Mouse (Mus musculus) lung, embryonic 16.5 days (tissue): ENCODE results near the gene Sytl1. TPM values are rescaled to one million over a fixed set of nuclear protein-coding genes. Genes with fewer than 3 reads are reported as not detected.

Source experiments
- ATAC-seq: fragments of 200-750 bp; cut with Nextera tagmentation; 2 replicates; pipeline ENCODE4 v1.8.0; 2017; ENCODE audit warnings: low read depth, mild to moderate bottlenecking, moderate library complexity
- H3K27ac ChIP-seq: fragments of 300-500 bp; sonication (generic); 2 replicates; pipeline ENCODE4 v1.5.1; 2014; ENCODE audit warnings: mild to moderate bottlenecking, control low read depth, low read length
- H3K27me3 ChIP-seq: fragments of 300-500 bp; sonication (generic); 2 replicates; pipeline ENCODE4 v1.6.1; 2014; ENCODE audit warnings: low read depth, low read length, mixed read lengths; ENCODE audit not compliant: control insufficient read depth, insufficient read depth
- H3K36me3 ChIP-seq: fragments of 300-500 bp; sonication (generic); 2 replicates; pipeline ENCODE4 v1.6.1; 2014; ENCODE audit warnings: low read length; ENCODE audit not compliant: control insufficient read depth, insufficient read depth
- H3K4me1 ChIP-seq: fragments of 300-500 bp; sonication (generic); replicated peaks from 2 replicates; pipeline ENCODE4 v1.6.1; 2014; ENCODE audit warnings: low read length, mixed read lengths; ENCODE audit not compliant: control insufficient read depth, insufficient read depth
- H3K4me2 ChIP-seq: fragments of 300-500 bp; sonication (generic); 2 replicates; pipeline ENCODE4 v1.6.1; 2014; ENCODE audit warnings: low read depth, low read length, control low read depth
- H3K4me3 ChIP-seq: fragments of 300-500 bp; sonication (generic); 2 replicates; pipeline ENCODE4 v1.5.1; 2014; ENCODE audit warnings: mild to moderate bottlenecking, low read length, control low read depth
- H3K9ac ChIP-seq: fragments of 300-500 bp; sonication (generic); 2 replicates; pipeline ENCODE4 v1.6.1; 2014; ENCODE audit warnings: low read length, control low read depth
- H3K9me3 ChIP-seq: fragments of 300-500 bp; sonication (generic); 2 replicates; pipeline ENCODE4 v1.6.1; 2016; ENCODE audit warnings: low read length; ENCODE audit not compliant: control insufficient read depth
- WGBS: fragments of 180-500 bp; shearing (Covaris S2); extraction: QIAGEN DNeasy Blood & Tissue Kit; methylation state at CpG from one replicate; pipeline ENCODE4 v1.1.7; 2014; 5-methylcytosine and 5-hydroxymethylcytosine counted together
- polyA plus RNA-seq: library from polyadenylated mRNA; unstranded; fragments of >200 nt; fragmentation: Nextera tagmentation; extraction: Ambion mirVana; gene quantifications from 2 replicates; pipeline ENCODE4 v1.2.1, GENCODE M21; 2015

Gene Sytl1
- polyA plus RNA-seq, 1 experiment from 2014 or later = 2.4 TPM

DNA sequence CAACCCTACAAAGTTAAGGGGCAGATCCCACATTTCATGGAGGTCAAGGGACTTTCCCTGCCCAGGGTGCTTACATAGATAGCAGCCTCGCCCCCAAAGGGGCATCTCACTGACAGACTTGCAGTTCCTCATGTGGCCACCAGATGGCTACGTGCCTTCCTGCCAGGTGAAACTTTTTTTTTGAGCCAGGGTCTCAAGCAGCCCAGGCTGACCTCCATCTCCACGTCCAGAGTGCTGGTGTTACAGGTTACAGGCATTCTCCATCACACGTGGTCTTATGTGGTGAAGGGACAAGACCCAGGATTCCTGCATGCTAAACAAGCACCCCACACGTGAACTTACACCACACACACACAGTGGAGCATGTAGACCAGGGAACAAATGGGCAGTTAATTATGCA, 45.3 kb downstream of the Sytl1 start:
- WGBS = 2% methylated on average over 5 of the region's 5 CpGs
- Histone ChIP-seq H3K4me3 (no peak overlapping the region), H3K27me3 (peaks cover 8% of the 10 kb centered on the region; the same call in 1 of the 2 replicates), H3K4me2 (no peak overlapping the region), H3K27ac (no peak overlapping the region), H3K4me1 (peaks cover 11% of the 10 kb centered on the region), H3K9ac (no peak overlapping the region), H3K9me3 (no peaks in the 10 kb centered on the region), H3K36me3 (no peaks in the 10 kb centered on the region)
- no peak for ATAC-seq

DNA sequence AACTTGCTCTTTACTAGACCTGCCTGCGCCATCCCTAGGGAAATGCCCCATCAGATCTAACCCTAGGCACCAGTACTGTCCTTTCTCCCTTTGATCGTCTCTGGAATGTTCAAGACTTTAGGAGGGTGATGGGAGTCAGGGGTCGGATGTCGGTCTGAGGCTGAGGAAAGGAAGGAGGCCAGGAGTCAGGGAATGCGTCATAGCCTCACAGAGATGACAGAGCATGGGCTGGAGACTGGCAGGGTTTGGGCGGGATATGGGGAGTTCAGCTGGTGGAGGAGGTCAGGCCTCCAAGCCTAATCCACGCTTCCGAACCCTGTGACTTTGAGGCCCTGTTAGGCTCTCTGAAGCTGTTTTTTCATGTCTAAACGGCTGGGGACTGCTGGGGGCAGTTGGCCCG, 49.3 kb downstream of the Sytl1 start:
- Histone ChIP-seq H3K4me1 (peaks cover 18% of the 10 kb centered on the region), H3K27ac (no peak overlapping the region), H3K27me3 (peaks cover 4% of the 10 kb centered on the region; the same call in 1 of the 2 replicates), H3K36me3 (no peaks in the 10 kb centered on the region), H3K4me2 (peak overlapping the region; percentile 99), H3K4me3 (no peak overlapping the region), H3K9me3 (no peaks in the 10 kb centered on the region), H3K9ac (no peak overlapping the region)
- ATAC-seq = no peak
- WGBS = 12% methylated on average over 10 of the region's 10 CpGs

DNA sequence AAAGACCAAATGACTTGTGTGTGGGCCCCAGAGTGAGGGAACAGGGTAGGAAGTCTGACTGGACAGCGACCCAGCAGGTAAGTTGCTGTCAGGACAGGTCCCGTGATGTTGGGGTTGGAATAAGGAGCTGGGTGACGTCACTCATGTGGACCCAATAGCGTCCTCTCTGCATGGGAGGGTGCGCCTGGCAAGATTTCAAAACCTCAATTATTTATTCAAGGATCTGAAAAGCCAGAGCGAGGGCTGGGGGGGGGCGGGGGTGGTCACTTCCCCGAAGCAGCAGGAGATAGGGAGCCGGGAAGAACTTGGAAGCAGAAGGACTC, 49.7 kb downstream of the Sytl1 start:
- 3% methylated on average over 8 of the region's 9 CpGs for WGBS
- peak overlapping the region; percentile 11 for H3K4me3 ChIP-seq
- H3K9me3 ChIP-seq = no peaks in the 10 kb centered on the region
- H3K4me1 ChIP-seq = peaks cover 18% of the 10 kb centered on the region
- ATAC-seq = peak; percentile 21
- peak overlapping the region; percentile 99 for H3K4me2 ChIP-seq
- H3K9ac ChIP-seq = no peak overlapping the region
- no peaks in the 10 kb centered on the region for H3K36me3 ChIP-seq
- peaks cover 4% of the 10 kb centered on the region; the same call in 1 of the 2 replicates for H3K27me3 ChIP-seq
- H3K27ac ChIP-seq = no peak overlapping the region

DNA sequence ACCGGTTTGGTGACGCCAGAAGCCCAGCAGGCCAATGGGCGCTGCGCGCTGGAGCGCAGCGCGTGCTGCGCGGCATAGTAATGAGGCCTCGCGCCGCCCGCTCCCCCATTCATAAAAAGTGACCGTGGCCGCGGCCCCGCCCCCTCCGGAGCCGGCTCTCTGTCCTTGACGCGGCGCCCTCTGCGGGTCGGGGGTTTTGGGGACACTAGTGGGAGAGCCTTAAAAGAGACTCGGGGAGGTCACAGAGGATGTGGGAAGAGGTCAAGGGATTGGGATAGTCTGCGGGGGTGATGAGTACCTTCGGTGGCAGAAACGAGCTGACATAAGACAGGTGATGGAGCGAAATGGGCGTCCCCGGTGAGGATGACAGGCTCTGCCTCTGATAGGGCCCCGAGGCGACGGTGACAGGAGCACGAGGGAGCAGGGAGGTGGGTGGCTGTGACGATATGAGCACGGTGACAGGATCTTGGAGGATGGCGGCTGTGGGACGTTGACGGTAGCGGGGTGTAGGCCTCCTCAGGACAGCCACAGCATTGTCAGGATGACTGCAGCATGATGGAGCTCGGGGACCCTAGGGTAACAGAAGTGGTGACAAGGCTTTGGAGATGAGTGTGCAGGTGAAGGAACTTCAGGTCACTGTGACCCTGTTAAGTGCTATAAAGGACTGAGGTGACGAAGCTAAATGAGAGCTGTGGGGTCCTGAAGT, 50.2 kb downstream of the Sytl1 start:
- Histone ChIP-seq H3K4me2 (peak overlapping the region; percentile 99), H3K9ac (no peak overlapping the region), H3K4me3 (peak overlapping the region; percentile 66), H3K36me3 (no peaks in the 10 kb centered on the region), H3K9me3 (no peaks in the 10 kb centered on the region), H3K27me3 (peaks cover 4% of the 10 kb centered on the region; the same call in 1 of the 2 replicates), H3K27ac (no peak overlapping the region), H3K4me1 (peaks cover 18% of the 10 kb centered on the region)
- peak; percentile 86 for ATAC-seq
- 2% methylated on average over 42 of the region's 44 CpGs for WGBS

DNA sequence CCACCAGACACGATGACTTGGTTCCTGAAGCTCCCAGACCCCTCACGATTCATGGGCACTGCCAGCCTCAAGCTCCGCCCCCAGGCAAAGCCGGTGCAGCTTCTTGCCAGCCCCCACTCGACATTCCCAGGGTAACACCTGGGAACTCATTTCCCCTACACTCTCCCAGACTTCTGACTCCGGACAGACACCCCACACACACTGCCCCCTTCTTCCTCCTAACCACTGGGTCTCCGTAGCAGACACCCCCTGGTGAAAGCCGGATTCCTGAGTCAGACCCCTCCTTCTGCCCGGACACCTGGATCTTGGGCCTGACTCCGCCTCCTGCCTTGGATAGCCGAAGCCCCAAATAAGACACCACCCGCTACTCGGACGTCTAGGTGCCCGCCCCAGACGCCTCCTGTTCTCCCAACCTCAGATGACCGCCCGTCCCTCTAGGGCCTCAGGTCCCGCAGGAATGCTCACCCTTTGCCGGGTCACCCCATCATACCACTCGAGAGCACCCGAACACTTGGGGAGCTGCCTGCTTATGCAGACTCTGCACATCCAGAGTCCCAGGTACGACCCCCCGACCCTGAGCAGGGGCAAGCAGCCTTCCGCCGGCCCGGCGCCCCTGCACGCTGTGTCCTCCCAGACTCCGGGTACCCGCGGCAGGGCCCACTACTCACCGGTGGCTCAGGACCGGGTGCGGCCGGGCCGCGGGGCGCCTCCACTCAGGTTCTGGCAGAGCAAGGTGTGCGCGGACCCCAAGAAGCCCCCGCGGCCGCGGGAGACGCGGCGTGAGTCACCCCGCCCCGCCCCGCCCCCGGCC, 51.0 kb downstream of the Sytl1 start, which contains the start of the genes Cd164l2 and Gpr3:
Gene Cd164l2 (plus strand): TSS at position 381 of the 811 bp plus-strand sequence.
Gene Gpr3 (minus strand): TSS at position 786 of the 811 bp plus-strand sequence.
- H3K4me2 ChIP-seq = peak within 1 kb of the TSS; percentile 99
- no peaks in the 10 kb centered on the region for H3K9me3 ChIP-seq
- H3K9ac ChIP-seq = peak within 1 kb of the TSS; percentile 62
- ATAC-seq = peak; percentile 35
- 2% methylated on average over 52 of the region's 52 CpGs for WGBS
- H3K27ac ChIP-seq = no peak within 1 kb of the TSS
- H3K4me3 ChIP-seq = peak within 1 kb of the TSS; percentile 66
- peaks cover 18% of the 10 kb centered on the region for H3K4me1 ChIP-seq
- H3K36me3 ChIP-seq = no peaks in the 10 kb centered on the region
- peaks cover 4% of the 10 kb centered on the region; the same call in 1 of the 2 replicates for H3K27me3 ChIP-seq

DNA sequence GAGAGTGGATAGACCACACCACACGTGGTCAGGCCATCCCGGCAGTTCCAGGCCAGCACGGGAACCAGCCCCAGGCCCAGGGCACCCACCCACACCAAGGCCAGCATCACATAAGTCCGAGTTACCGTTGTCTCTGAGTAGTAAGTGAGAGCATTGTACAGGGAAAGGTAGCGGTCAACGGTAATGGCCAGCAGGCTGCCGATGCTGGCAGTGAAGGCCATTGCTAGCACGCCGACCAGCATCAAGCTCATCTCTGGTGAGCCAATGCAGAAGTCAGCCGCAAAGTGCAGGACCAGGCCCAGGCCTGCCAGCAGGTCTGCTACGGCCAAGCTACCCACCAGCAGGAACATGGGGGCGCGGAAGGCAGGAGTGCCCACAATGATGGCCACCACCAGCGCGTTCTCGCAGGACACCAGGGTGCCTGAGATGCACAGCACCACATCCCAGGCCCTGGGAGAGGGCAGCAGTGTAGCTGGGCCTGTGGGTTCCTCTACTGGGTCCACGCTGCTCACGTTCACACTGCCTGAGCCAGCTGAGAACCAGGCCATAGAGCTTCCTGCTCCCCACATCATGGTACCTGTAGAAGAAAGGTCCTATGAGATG, 52.0 kb downstream of the Sytl1 start:
- 93% methylated on average over 19 of the region's 19 CpGs for WGBS
- H3K4me3 ChIP-seq = no peak overlapping the region
- peaks cover 18% of the 10 kb centered on the region for H3K4me1 ChIP-seq
- no peak overlapping the region for H3K27ac ChIP-seq
- H3K4me2 ChIP-seq = no peak overlapping the region
- ATAC-seq = no peak
- peaks cover 4% of the 10 kb centered on the region; the same call in 1 of the 2 replicates for H3K27me3 ChIP-seq
- H3K9ac ChIP-seq = no peak overlapping the region
- no peaks in the 10 kb centered on the region for H3K36me3 ChIP-seq
- no peaks in the 10 kb centered on the region for H3K9me3 ChIP-seq

DNA sequence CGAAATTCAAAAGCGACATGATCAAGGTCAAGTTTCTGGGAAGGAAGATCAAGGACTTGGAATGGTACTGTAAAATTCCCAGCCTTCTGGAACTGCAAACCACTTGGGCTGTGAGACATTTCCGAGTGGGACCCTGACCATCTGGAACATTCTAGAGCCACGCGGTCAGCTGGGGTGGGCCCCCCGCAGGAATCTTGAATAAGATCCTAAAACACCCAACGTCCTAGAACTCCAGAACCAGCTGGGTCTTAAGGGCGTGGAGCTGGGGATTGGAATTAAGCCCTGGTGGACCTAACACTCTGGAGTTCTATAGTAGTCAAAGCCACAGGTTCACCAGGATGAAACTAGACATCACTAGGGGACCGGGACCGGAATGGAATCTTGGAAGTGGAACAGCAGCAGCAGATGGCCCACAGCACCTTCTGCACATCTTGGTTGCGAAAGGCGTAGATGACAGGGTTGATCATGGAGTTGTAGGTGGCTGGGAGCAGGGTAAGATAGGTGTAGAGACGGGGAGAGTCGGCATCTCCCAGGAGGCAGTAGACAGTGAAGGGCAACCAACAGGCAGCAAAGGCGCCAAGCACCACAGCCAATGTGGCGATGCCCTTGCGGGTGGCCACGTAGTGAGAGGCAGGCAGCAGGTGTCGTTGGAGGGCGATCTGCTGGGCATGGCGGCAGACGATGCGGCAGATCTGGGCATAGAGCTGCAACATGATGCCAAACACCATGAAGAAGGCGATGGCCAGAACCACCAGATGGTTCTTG, 52.7 kb downstream of the Sytl1 start:
- 89% methylated on average over 24 of the region's 24 CpGs for WGBS
- no peak for ATAC-seq
- Histone ChIP-seq H3K27me3 (peaks cover 4% of the 10 kb centered on the region; the same call in 1 of the 2 replicates), H3K27ac (no peak overlapping the region), H3K9ac (no peak overlapping the region), H3K4me1 (peaks cover 18% of the 10 kb centered on the region), H3K9me3 (no peaks in the 10 kb centered on the region), H3K4me2 (no peak overlapping the region), H3K4me3 (no peak overlapping the region), H3K36me3 (no peaks in the 10 kb centered on the region)

DNA sequence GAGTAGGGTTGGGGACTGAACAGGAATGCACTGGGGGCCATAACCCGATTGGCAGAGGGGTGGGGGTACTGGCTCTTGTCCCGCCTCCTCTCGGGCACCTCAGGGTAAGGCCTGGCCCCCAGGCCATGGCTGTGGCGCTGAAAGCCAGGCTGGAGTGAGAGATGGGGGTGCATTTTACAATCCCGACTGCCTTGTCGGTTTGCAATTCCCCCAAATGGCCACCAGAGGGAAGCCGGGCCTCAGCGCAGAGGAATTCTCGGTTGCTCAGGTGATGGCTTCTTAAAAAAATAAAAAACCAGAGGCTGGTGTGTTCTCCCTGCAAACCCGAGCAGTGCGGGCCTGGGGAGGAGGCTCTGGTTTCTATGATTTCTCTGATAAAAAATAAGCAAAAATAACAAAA, 53.5 kb downstream of the Sytl1 start:
- Histone ChIP-seq H3K4me3 (no peak overlapping the region), H3K9ac (no peak overlapping the region), H3K4me2 (no peak overlapping the region), H3K27me3 (peaks cover 3% of the 10 kb centered on the region; the same call in 1 of the 2 replicates), H3K27ac (no peak overlapping the region), H3K9me3 (no peaks in the 10 kb centered on the region), H3K4me1 (peaks cover 25% of the 10 kb centered on the region), H3K36me3 (no peaks in the 10 kb centered on the region)
- WGBS = 2% methylated on average over 11 of the region's 11 CpGs
- ATAC-seq = no peak
